Mouse (Mus musculus) heart, postnatal 36 days (tissue): Measurements from ENCODE around the gene Vamp9. TPM values are rescaled to one million over a fixed set of nuclear protein-coding genes. Genes with fewer than 3 reads are reported as not detected.

ENCODE experiments used
- DNase-seq, 2 experiments: peaks; one replicate each; pipeline ENCODE4 v3.0.0; 2021 to 2022
- intact Hi-C: fragments of 180-260 bp; cut with DNase I; formaldehyde crosslinking; loops from one replicate; pipeline ENCODE4 v1.15.1; 2025
- total RNA-seq, 2 experiments: library from RNA; stranded (reverse); gene quantifications; 2 replicates each; pipeline ENCODE4 v1.2.3; 2021

Vamp9 gene
- not detected for total RNA-seq

DNA sequence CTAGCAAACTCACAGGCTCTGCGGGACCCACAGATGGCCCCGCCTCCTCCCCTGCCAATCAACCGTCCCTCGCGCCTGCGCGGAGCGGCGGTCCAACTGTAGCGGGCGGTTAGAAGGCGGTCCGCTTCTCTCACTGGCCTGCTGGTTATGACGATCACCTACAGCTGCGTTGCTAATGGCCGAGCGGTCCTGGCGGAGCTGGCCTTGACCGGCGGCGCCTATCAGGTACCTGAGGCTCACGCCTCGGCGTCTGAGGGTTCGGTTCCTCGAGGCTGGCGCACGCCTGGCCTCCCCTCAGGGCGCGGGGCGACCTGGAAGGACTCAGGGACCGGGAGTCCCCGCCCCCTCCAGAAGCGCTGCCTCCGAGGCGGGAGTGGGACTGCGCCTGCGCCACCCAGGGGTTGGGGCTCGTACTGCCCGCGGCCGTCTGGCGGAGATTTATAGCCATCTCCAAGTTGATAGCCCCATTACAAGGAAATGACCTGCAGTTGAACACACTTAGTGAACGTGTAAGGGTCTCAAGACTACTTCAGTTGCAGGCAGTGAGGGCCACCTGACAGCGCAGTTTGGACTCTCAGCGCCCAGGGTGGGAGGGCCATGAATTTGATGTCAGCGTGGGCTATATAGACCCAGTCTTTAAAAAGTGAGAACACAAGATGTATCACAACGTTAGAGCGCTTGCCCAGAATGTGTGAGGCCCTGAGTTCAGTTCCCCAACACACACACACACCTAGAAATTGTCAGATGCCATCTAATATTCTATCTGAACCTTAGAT, at the start of gene Vamp9:
Gene Vamp9, plus strand, starts transcription at position 74 of the 776 bp plus-strand sequence.
- intact Hi-C loops = no loop called here
- DNase-seq = peak; percentile 93 to 97

DNA sequence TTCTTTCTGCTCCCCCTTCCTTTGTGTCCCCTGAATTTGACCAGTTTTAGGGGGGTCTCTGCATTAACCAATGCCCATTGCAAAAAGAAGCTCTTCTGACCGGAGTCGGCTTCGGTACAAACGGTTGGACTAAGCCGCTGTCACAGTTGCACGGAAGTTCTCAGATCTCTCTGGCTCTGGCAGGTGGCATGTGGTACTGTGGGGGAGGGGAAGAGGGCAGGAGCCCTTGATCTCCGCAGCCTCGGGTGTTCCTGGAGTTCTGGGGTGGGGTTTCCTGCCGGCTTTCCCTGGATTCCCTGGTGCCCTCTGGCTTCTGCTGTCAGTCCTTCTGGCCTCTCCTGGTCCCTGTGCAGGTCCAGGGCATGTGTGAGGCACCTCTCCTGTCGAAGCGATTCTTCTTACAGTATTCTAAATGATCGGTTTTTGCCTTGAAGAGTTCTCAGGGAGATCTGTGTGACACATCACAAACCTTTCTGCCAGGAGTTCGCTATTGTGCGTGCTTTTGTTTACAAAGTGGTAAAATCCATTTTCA, 48.9 kb upstream of the Vamp9 start:
- DNase-seq = no peak
- intact Hi-C loops = no loop called here

DNA sequence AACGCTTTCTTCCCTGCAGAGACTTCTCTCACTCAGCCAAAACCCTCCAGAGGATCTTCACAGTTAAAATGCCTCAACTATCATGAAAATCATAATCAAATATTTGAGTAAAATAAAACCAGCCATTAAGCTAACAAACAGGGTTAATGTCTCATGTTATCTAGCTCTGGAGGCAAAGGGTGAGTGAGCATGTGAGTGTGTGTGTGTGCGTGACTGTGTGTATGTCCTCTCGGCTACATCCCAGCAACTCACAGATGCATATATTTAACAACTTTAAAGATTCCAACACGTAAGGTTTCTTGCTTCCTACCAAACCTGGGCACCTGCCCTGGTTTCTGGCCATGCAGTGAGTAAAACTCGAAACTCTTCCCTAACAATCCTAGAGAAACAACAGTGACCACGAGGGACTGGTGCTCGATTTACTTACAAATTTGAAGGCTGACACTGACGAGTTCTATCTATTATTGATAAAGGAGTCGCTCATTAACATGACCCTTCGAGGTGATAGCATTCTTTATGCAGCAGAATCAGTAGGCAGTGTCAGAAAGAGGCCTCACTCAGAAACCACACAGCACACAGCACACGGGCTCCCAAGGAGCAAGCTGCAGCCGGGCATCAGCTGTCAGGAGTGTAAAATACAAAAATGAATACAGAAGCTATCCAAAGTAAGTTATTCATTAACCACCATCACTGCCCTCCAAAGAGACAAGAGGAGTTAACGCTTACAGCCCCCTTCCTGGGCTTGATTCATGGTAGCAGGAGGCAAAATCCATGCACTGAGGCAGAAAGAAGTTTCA, 46.2 kb upstream of the Vamp9 start:
- intact Hi-C loops = no loop called here
- DNase-seq = no peak

DNA sequence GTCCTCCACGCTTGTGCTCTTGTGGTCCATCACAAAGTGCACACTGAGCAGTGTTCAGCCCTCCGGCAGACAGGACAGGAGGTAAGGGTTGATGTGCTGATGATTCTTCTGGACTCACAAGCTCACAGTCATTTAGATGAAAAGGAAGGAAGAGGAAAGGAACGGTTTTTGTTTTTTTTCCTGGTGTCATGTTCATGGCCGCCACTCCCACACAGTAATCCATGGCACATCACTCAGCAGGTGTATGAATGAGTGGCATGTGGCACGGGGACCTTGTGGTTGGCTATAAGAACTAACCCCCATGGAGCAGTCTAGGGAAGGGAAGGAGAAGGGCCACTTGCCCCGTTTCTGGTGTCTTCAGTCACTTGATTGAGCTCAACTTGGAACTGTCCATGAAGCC, 44.2 kb upstream of the Vamp9 start:
- intact Hi-C loops = no loop called here

DNA sequence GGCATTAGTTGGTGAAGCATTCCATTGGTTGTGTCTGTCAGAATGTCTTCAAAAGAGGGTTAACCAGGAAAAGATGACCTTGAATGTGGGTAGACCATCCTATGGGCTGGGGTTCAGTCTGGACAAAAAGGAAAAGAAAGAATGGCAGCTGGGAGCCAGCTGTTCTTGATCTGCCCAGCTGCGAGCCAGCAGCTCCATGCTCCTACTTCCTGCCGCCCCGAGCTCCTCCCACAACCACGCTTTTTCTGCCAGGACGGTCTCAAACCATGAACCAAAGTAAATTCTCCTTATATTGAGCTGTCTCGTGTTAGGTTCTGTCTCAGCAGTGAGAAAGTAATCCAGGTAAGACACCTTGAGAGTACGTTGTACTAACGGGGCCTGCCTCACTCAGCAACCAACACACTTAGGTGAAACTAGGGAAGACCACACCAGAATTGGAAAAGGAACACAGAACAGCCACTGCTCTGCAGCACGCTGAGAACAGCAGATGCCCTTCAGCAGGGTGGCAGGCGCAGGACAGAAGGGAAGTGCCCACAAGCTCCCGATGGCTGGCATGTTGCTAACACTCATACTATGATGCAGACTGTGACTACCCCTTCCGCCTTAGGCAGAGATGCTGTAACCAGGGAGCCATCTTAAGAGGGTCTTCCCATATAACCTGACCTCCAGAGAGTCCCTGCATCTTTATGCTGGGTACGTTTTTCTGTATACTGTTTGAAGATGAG, 42.2 kb upstream of the Vamp9 start:
- no peak for DNase-seq
- intact Hi-C loops = no loop called here

More for the DNA sequence above, 44.2 kb upstream of the Vamp9 start:
- no peak for DNase-seq

DNA sequence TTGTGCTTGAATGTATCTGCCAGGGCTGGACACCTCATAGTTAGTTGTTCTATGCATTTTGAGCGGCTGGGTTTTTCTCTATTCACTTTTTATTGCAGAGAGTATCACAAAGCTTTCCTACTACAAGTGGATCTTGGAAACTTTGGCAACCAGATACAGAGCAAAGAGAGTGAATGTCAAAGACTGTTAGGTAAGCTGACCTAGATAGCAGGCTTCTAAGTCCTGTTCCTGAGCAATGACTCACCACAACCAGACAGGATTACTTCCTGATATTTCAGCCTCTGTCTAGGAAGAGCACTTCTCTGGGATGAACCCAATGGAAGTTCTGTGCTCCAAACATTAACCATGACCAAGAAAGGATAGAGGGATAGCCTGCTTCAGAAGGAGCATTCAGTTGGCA, 40.3 kb upstream of the Vamp9 start:
- DNase-seq = no peak
- intact Hi-C loops = no loop called here

DNA sequence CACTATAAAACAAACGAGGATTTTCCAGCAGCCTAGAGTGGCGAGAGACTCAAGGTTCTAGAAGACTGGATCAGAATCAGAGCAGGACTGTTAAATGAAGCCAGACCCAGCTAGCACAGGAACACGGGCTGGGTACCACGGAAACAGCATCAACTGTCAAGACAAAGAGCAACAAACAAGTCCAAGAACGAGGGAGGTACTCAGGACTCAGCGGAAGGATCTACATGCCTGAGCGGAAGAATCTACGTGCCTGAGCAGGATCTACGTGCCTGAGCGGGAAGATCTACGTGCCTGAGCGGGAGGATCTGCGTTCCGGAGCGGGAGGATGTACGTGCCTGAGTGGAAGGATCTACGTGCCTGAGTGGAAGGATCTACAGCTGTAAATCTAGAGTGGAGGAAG, 37.8 kb upstream of the Vamp9 start:
- DNase-seq = no peak
- intact Hi-C loops = no loop called here

DNA sequence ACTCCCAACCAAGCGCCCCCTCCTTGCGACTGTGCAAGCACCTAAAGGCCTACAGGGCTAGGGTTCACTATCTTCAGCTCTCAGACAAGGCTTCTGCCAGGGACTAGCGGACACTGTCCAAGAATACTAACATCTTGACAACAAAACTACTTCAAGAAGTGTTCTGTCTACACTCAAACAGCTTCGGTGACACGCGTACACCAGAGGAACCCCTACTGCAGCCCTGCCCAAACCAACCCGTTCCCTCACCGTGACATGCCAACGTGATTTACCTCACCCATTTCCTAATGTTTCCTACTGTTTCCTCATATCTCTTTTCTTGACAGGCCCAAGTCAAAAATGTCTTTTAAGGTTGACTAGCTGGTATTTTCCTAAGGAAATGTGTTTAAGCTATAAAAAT, 37.1 kb upstream of the Vamp9 start:
- no peak for DNase-seq
- intact Hi-C loops = no loop called here

DNA sequence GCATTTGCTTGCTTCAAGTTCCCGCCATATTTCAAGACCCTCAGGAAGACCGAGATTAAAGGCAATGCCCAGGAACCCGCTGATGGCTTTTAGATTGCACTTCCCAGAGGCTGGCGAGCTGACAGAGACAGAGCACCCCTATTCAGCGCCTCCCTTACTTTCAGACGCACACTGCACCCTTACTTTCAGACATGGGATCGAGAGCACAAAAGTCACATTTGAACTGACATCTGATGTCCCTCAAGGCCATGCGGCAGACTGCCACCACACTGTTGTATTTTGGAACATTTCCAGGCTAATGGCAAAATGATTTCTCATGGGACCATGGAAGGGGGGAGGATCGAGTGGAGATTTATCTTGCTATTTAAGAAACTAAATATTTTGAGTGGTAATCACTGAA, 28.5 kb upstream of the Vamp9 start:
- intact Hi-C loops = no loop called here
- no peak for DNase-seq

DNA sequence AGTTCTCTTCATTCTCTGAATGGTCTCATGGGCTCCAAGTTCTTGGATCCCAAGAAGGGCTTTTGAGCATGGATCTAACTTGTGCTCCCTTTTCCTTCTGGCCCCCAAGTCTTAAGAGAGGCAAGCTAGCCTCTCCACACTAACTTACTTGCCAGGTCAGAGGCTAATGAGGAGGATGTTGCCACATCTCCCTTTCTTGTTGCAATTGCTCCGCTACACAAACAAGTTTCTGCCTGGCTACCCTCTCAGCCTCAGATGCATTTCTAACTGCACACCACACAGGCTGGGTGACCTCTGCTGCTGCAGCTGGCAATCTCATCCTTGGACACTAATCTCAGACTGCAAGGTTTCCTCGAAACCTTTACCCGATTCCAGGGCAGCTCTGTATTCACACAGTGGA, 23.6 kb upstream of the Vamp9 start:
- intact Hi-C loops = no loop called here
- DNase-seq = no peak

DNA sequence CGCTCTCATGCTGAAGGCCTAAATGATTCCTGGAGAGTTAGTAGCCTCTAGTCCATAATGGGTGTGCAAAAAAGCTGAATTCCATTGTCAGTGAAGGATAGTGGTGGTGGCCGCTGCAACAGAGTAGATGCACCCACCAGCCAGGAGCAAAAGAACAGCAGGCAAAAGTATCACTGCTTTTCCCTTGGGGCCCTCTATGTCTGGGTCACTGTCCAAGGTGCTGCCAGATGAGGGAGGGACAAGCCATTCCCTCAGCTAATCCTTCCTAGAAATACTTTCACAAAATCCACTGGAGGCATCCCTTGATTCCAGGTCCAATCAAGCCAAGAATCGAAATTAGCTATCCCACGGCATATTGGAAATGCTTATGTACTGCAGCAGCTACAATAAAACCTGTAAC, 22.0 kb upstream of the Vamp9 start:
- no peak for DNase-seq
- intact Hi-C loops = no loop called here

DNA sequence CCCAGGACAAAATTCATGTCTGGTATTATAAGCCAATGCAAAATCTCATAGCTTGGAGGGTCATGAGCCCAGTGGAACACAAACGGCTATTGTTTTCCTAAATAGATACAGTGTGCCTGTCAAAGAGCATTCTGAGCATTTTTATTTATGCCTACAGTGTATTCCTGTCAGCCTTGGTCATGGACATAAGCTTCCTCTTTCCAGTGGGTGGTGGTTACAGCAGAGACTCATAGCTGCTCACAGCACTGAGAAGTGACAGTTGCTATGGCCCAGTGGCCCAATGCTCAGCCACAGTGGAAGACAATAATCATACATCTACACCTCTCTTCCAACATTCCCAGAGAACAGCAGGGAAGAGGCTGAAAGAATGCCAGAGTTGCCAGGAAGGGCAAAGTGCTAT, 18.9 kb upstream of the Vamp9 start:
- no peak for DNase-seq
- intact Hi-C loops = no loop called here

DNA sequence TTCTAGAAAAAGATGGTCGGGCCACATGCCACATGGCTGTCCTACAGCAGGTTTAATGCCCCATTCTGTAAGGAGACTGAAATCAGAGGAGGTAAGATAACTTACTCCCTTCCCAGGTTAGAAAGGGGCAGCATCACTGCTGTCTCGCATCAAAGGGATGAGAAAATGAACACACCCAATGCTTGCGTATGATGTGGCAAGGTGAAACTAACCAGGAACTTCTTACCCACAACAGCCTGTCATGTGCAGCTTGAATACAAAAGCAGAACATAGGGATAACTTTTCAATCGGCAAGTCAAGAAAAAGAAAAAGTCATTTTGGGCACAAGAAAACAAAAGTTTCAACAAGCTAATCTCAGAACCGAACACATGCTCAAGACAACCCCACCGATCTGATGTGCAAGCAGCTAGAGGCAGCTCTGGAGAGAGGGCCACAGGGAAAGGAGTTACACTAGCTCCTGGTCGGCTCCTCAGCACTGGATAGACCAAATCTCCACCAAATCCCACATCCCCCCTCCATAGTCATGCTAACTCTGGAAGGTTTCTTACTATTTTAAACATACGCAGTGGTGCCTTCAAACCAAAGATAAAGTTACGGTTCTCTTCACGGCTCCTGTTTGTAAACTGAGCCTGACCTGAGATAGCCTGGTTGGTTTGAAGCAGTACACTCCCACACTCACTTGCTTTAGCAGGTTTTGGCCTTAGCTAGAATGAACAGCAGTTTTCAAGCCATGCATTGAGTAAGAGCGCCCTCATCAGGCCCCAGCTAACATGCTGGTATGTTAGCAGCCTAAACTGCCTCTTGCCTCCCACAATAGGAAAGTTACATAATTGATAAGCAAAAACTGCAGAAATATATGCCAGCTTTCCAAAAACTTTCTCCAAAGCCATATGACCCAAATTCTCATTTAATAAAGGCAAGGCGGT, 14.3 kb upstream of the Vamp9 start:
- peak; percentile 10 to 34 for DNase-seq
- intact Hi-C loops = loop anchor here (2.0 to 10.0 kb wide), 3 partner anchors 307 to 689 kb away; no protein-coding TSS in a partner anchor

DNA sequence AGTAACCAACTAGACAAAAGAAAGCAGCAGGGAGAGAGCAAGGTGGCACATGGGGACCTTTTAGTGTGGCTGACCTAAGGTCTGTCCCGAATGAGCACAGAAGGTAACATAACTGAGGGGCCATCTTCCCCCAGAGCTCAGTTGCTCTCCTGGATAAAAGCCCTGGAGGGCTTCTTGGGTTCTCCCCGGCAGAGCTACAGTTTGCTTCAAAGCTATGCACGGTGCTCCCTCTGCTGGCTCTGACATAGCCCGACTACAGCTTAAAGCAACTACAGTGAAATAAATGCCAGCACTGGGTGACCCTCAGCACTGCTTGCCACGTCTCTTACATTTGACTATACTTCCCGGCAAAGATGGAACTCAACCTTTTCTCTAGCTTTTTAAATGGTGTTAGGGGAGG, 6.0 kb upstream of the Vamp9 start:
- peak; percentile 22 to 26 for DNase-seq
- intact Hi-C loops = loop anchor here (1.0 kb wide), 1 partner anchor 698 kb away; no protein-coding TSS in a partner anchor

DNA sequence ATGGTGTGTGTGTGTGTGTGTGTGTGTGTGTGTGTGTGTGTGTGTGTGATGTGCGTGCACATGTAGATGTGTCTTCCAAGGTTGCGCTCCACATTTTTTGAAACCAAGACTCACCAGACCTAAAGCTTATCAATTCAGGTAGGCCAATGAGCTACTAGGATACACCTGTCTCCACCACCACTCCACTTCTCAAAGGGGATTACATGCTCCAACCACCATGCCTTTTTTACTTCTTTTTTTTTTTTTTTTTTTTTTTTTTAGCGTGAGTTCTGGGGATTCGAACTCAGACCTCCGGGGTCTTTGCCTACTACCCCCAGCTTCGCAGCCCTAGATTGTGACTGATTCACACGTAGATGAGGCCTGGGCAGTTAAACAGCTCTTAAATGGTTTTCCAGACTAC, 323 bp upstream of the Vamp9 start:
- DNase-seq = no peak
- intact Hi-C loops = no loop called here

DNA sequence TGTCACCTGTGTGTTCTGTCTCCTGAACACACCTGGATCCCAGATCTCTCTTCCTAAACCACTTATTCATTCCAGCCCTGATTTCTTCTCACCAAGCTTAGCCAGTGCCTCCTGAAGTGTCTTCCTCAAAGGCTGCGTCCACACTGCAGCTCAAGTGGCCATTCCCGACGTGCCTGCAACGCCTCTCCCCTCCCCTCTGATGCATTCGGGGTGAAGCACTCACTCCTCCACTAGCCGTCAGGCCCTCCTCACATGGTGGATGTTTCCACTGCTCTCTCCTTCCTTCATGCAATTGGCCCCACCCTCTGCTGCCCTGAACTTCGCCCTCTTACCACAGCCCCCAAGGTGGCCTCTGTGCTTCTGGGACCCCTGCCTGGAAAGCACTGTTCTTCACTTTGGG, 9.4 kb downstream of the Vamp9 start:
- no peak for DNase-seq
- intact Hi-C loops = no loop called here

DNA sequence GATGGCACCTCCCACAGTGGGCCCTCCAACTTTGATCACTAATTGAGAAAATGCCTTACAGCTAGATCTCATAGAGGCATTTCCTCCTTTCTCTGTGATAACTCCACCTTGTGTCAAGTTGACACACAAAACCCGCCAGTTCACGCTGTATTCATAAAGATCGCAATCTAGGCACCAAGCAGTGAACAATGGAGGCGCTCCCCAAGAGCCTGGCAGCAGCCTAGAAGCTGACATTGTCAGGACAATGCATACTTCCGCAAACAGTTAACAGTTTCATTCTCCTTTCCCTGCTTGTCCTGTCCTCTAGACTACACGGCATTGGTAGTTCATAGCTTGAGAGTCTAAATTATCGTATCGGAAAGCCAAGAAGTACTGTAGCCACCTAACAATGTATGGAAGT, 16.0 kb downstream of the Vamp9 start:
- intact Hi-C loops = loop anchor here (10.0 kb wide), 1 partner anchor 403 kb away; no protein-coding TSS in a partner anchor
- no peak for DNase-seq

DNA sequence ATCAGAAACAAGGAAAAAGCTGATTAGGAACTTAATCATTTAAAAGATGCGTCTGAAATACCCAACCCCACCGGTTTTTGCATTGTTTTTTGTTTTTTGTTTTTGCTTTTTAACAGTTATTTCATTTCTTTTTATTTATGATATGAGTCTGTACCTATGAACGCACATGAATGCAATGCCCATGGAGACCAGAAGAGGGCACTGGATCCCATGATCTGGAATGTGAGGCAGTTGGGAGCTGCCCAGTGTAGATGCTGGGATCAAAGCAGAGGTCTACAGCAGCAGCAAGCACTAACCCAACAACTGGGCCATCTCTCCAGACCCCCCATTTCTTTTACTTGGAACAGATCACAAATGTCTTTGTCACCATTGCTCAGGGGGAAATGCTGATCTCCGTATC, 21.9 kb downstream of the Vamp9 start:
- intact Hi-C loops = loop anchor here (2.0 to 10.0 kb wide), 3 partner anchors 109 to 397 kb away; partner anchors contain the start of genes Enoph1 and Hnrnpdl
- peak; percentile 39 to 65 for DNase-seq

DNA sequence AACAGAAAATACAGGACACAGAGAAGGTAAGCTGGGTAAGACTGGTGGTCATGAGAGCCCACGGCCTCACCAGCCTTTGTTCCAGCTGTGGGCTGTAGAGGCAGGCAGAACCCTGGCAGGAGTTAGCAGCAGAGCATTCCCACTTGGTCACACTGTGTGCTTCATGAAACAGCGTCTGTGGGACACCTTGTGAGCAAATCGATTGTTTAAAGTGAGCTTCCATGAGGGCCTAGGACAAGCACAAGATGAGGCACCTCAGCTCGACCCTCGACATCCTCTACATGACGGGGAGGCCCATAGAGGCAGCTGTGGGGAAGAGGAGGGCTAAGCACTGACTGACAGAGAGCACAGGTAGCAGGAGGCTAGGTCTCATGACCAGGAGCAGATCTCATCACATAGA, 25.9 kb downstream of the Vamp9 start:
- intact Hi-C loops = no loop called here
- DNase-seq = no peak

DNA sequence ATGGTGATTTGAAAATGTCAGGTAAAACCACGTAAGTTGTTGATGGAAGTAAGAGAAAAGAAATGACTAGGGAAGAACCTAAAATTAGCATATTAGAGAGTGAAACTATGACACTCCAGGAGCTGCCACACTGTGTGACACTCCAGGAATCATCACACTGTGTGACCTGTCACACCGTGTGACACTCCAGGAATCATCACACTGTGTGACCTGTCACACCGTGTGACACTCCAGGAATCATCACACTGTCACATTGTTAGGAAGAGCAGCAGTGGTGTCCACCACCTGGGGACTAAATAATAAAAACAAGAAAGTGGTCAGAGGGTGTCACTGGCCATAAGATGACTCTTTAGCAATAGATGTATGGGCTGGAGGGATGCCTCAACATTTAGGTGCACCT, 33.4 kb downstream of the Vamp9 start:
- DNase-seq = no peak
- intact Hi-C loops = no loop called here
